Mouse (Mus musculus) brain, embryonic 18.5 days (tissue): ENCODE results near the gene Tjp2.

Experiments used
- DNase-seq: peaks from one replicate; pipeline ENCODE4 v3.0.0-alpha.2; 2012; ENCODE audit warnings: low read depth, low spot score

The Tjp2 gene

GRCm38 (mm10) chr19:24058851-24059250 is 166.0 kb downstream of the Tjp2 start:
- no peak for DNase-seq

DNA sequence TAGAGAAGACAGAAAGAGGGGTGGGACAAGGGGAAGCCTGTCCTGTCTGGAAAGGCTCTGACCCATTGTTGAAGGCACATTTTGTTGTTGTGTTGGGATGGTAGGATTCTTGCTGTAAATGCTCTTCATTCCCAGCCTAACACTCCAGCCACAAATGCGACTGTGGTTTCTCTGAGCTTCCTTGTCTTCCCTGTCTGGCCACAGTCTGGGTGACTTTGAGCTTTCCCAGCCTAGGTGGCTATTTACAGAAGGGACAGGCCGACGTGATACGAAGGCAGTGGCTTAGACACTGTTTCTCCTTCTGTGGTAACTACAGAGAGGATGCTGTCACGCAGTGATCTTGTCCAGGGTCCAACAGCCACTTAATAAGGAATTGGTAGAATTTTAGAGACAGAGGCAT is 166.8 kb downstream of the Tjp2 start:
- no peak for DNase-seq

DNA sequence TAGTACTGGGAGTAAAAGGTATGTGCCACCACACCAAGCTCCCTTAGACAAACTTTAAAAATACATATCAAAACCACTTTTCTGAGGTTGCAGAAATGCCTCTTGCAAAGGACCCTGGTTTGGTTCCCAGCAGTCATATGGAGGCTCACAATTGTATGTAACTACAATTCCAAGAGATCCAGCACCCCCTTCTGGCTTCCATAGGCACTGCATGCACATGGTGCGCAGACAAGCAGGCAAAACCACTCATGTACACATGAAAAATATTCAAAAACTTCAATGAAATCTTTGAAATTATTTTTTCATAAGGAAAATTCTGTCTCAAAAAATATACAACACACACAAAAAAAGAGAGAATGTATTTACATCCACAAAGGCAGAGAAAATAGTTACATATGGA is 167.9 kb downstream of the Tjp2 start:
- no peak for DNase-seq

GRCm38 (mm10) chr19:24054904-24055303 is 169.9 kb downstream of the Tjp2 start:
- DNase-seq, result no peak

DNA sequence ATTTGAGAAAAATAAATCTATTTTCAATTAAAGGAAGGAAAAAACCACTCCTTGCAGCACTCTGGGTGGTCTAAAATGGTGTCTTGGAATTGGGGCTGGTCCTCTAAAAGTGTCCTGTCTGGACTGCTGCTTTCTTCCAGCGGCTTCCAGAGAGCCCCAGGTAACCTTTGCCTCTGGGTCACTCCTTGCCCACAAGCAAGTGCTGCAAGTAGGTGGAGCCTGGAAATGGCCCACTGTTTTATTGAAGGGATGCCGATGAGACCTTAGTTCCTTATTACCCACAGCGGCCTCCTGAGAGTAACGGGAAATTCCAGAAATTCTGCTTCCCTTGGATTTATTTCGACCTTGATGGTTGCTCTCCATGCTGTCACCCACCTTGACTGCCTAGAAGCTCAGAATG is 170.6 kb downstream of the Tjp2 start:
- DNase-seq, result no peak

DNA sequence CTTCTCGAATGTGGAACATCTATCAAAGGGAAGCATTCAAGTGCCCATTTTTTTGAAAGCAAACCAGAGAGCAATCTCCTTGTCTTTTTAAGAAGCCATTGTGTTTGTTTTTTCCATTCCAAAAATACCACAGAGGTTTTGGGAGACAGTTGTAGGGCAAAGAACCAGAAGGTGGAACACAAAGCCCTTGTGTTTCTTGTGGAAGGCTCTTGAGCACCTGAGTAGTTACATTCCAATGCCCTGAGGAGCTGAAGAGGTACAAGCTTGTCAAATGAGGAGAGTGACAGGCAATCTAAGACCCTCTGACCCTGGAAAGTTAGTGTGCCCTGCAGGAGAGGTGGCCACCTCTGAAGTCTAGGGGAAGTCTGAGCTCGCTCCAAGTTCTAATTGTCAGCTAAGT is 174.3 kb downstream of the Tjp2 start:
- no peak for DNase-seq

DNA sequence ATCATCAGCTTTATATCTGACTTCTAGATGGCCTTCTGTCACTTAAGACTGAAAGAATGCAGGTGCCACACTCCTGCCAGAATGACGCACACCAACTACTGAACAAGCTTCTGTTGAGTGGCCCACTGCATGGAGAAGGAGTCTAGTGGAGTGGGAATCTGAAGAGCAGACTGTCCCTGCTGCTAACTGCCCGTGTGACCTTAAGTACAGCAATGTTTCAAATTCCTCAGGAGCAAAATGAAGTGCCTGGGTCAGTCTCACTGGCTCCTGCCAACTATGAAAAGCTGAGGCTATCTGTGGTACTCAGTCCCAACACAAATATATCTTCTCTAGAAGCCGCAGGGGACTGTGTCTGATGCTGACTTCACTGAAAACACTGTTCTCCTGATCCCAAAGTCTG is 175.5 kb downstream of the Tjp2 start:
- no peak for DNase-seq

GRCm38 (mm10) chr19:24046395-24046993 is 178.3 kb downstream of the Tjp2 start:
- no peak for DNase-seq
